Mouse (Mus musculus) CH12.LX (cell line): ENCODE results near the gene Olfr309. TPM values are rescaled to one million over a fixed set of nuclear protein-coding genes. Genes with fewer than 3 reads are reported as not detected.

Source experiments
- DNase-seq: peaks from one replicate; pipeline ENCODE4 v3.0.0-alpha.2; 2013; ENCODE audit errors: extremely low read depth
- H3K27ac ChIP-seq: 2 replicates; pipeline ENCODE4 v1.5.1; 2012; ENCODE audit warnings: low read depth, mild to moderate bottlenecking, control low read depth, moderate library complexity; ENCODE audit not compliant: insufficient read depth
- H3K27me3 ChIP-seq: replicated peaks from 2 replicates; pipeline ENCODE3; 2012; ENCODE audit warnings: inconsistent platforms
- H3K36me3 ChIP-seq, 2 experiments: replicated peaks in 1 of 2; 2 replicates each; pipeline versions ENCODE3 to v1.6.1; 2012; ENCODE audit warnings: inconsistent platforms in 1 of 2, low read length in 1 of 2, mild to moderate bottlenecking in 1 of 2, mixed read lengths in 1 of 2, moderate library complexity in 1 of 2; ENCODE audit not compliant: control insufficient read depth in 1 of 2, insufficient read depth in 1 of 2
- H3K4me1 ChIP-seq, 2 experiments: 2 replicates each; pipeline ENCODE4 v1.6.1; 2012; ENCODE audit warnings: inconsistent platforms in 1 of 2, moderate library complexity in 1 of 2; ENCODE audit not compliant: insufficient read depth in 2 of 2, control insufficient read depth in 1 of 2
- H3K4me2 ChIP-seq: 2 replicates; pipeline ENCODE4 v1.6.1; 2012; ENCODE audit warnings: low read depth, mild to moderate bottlenecking, control low read depth; ENCODE audit not compliant: poor library complexity, insufficient read depth, severe bottlenecking
- H3K4me3 ChIP-seq, 3 experiments: fragments of 150-350 bp in 1 of 3; sonication (generic) in 1 of 3; replicated peaks in 1 of 3; 2 replicates each; pipeline versions ENCODE3 to v1.5.1; 2011 to 2012; ENCODE audit warnings: low read depth in 2 of 3, low read length in 2 of 3, mild to moderate bottlenecking in 2 of 3, moderate library complexity in 2 of 3, control low read depth in 1 of 3, improper control_type of control experiment in 1 of 3, inconsistent platforms in 1 of 3, mixed read lengths in 1 of 3; ENCODE audit not compliant: poor library complexity in 1 of 3
- H3K79me2 ChIP-seq: replicated peaks from 2 replicates; pipeline ENCODE4 v1.6.1; 2012; ENCODE audit warnings: mild to moderate bottlenecking, moderate library complexity; ENCODE audit not compliant: control insufficient read depth, poor library complexity, insufficient read depth, severe bottlenecking; ENCODE audit errors: extremely low read depth
- H3K9ac ChIP-seq: 2 replicates; pipeline ENCODE4 v1.6.1; 2012; ENCODE audit warnings: low read depth, mild to moderate bottlenecking, control low read depth, moderate library complexity; ENCODE audit not compliant: insufficient read depth
- H3K9me3 ChIP-seq: replicated peaks from 2 replicates; pipeline ENCODE3; 2012; ENCODE audit warnings: low read length, inconsistent platforms, mixed read lengths
- BHLHE40 ChIP-seq: IDR thresholded peaks from 2 replicates; pipeline ENCODE4 v1.6.1; 2011; ENCODE audit warnings: mild to moderate bottlenecking, low read depth, low read length, improper control_type of control experiment
- CHD1 ChIP-seq: IDR thresholded peaks from 2 replicates; pipeline ENCODE4 v1.6.1; 2012; ENCODE audit warnings: low read depth, low read length, improper control_type of control experiment, inconsistent platforms
- CHD2 ChIP-seq: IDR thresholded peaks from 2 replicates; pipeline ENCODE4 v1.6.1; 2011; ENCODE audit warnings: low read length, improper control_type of control experiment
- CTCF ChIP-seq, 2 experiments: IDR thresholded peaks in 1 of 2; conservative IDR thresholded peaks in 1 of 2; 2 replicates each; pipeline ENCODE4 v1.5.1; 2011 to 2012; ENCODE audit warnings: low read depth in 2 of 2, low read length in 2 of 2, improper control_type of control experiment in 1 of 2, inconsistent platforms in 1 of 2, mild to moderate bottlenecking in 1 of 2, moderate library complexity in 1 of 2
- E2F4 ChIP-seq: IDR thresholded peaks from 2 replicates; pipeline ENCODE4 v1.6.1; 2011; ENCODE audit warnings: low read depth, low read length, improper control_type of control experiment; ENCODE audit not compliant: insufficient replicate concordance
- ELF1 ChIP-seq: IDR thresholded peaks from 2 replicates; pipeline ENCODE4 v1.6.1; 2014; ENCODE audit warnings: low read depth, mild to moderate bottlenecking, inconsistent platforms, low read length, improper control_type of control experiment
- EP300 ChIP-seq: IDR thresholded peaks from 2 replicates; pipeline ENCODE4 v1.6.1; 2011; ENCODE audit warnings: low read length, improper control_type of control experiment
- GABPA ChIP-seq: IDR thresholded peaks from 2 replicates; pipeline ENCODE4 v1.6.1; 2012; ENCODE audit warnings: low read depth, low read length, improper control_type of control experiment, inconsistent platforms; ENCODE audit not compliant: insufficient replicate concordance
- HCFC1 ChIP-seq: IDR thresholded peaks from 2 replicates; pipeline ENCODE4 v1.6.1; 2012; ENCODE audit warnings: low read depth, mild to moderate bottlenecking, inconsistent platforms, low read length, improper control_type of control experiment
- JUN ChIP-seq: IDR thresholded peaks from 2 replicates; pipeline ENCODE4 v1.6.1; 2011; ENCODE audit warnings: low read depth, mild to moderate bottlenecking, low read length, improper control_type of control experiment, moderate library complexity; ENCODE audit not compliant: insufficient read depth
- MAFK ChIP-seq: IDR thresholded peaks from 2 replicates; pipeline ENCODE4 v1.6.1; 2011; ENCODE audit warnings: low read length, improper control_type of control experiment; ENCODE audit not compliant: insufficient replicate concordance
- MAX ChIP-seq: IDR thresholded peaks from 2 replicates; pipeline ENCODE4 v1.6.1; 2011; ENCODE audit warnings: low read length, improper control_type of control experiment
- MAZ ChIP-seq: IDR thresholded peaks from 2 replicates; pipeline ENCODE4 v1.6.1; 2012; ENCODE audit warnings: low read depth, mild to moderate bottlenecking, inconsistent platforms, low read length, improper control_type of control experiment, moderate library complexity
- MYC ChIP-seq: IDR thresholded peaks from 2 replicates; pipeline ENCODE4 v1.6.1; 2011; ENCODE audit warnings: low read depth, mild to moderate bottlenecking, improper control_type of control experiment, low read length
- NRF1 ChIP-seq: IDR thresholded peaks from 2 replicates; pipeline ENCODE4 v1.6.1; 2014; ENCODE audit warnings: low read depth, mild to moderate bottlenecking, inconsistent platforms, low read length, improper control_type of control experiment, moderate library complexity
- PAX5 ChIP-seq: IDR thresholded peaks from 2 replicates; pipeline ENCODE4 v1.6.1; 2012; ENCODE audit warnings: low read length, inconsistent platforms, mixed read lengths
- POLR2A ChIP-seq: IDR thresholded peaks from 2 replicates; pipeline ENCODE4 v1.6.1; 2011; ENCODE audit warnings: low read depth, mild to moderate bottlenecking, improper control_type of control experiment, low read length
- POLR2AphosphoS2 ChIP-seq: IDR thresholded peaks from 2 replicates; pipeline ENCODE4 v1.6.1; 2011; ENCODE audit warnings: low read depth, low read length, improper control_type of control experiment
- RAD21 ChIP-seq: IDR thresholded peaks from 2 replicates; pipeline ENCODE4 v1.6.1; 2011; ENCODE audit warnings: low read depth, mild to moderate bottlenecking, low read length, improper control_type of control experiment, moderate library complexity
- RCOR1 ChIP-seq: conservative IDR thresholded peaks from 2 replicates; pipeline ENCODE4 v1.6.1; 2012; ENCODE audit warnings: low read depth, mild to moderate bottlenecking, inconsistent platforms, low read length, improper control_type of control experiment
- SIN3A ChIP-seq: IDR thresholded peaks from 2 replicates; pipeline ENCODE4 v1.6.1; 2012; ENCODE audit warnings: low read length, improper control_type of control experiment, inconsistent platforms
- SMC3 ChIP-seq: IDR thresholded peaks from 2 replicates; pipeline ENCODE4 v1.6.1; 2011; ENCODE audit warnings: low read depth, low read length, improper control_type of control experiment
- TBP ChIP-seq: conservative IDR thresholded peaks from 2 replicates; pipeline ENCODE4 v1.6.1; 2011; ENCODE audit warnings: low read depth, low read length, improper control_type of control experiment
- TCF12 ChIP-seq: IDR thresholded peaks from 2 replicates; pipeline ENCODE4 v1.6.1; 2014; ENCODE audit warnings: low read depth, mild to moderate bottlenecking, inconsistent platforms, low read length, improper control_type of control experiment
- UBTF ChIP-seq: IDR thresholded peaks from 2 replicates; pipeline ENCODE4 v1.6.1; 2012; ENCODE audit warnings: low read depth, mild to moderate bottlenecking, inconsistent platforms, low read length, improper control_type of control experiment, moderate library complexity
- ZKSCAN1 ChIP-seq: IDR thresholded peaks from 2 replicates; pipeline ENCODE4 v1.6.1; 2012; ENCODE audit warnings: low read depth, inconsistent platforms, low read length, improper control_type of control experiment, borderline replicate concordance
- ZNF384 ChIP-seq: IDR thresholded peaks from 2 replicates; pipeline ENCODE4 v1.6.1; 2012; ENCODE audit warnings: low read depth, low read length, improper control_type of control experiment, inconsistent platforms
- dilution Hi-C: fragments of 300-500 bp; cut with MboI; formaldehyde crosslinking; loops from 2 replicates; pipeline ENCODE4 v1.14.3; 2020; ENCODE audit warnings: low sequenced_read_pairs; ENCODE audit not compliant: extremely low pct_unique_long_range_greater_than_20kb, extremely low pct_ligation_motif_present
- in situ Hi-C: fragments of 300-500 bp; cut with MboI; formaldehyde crosslinking; loops from 3 replicates; pipeline ENCODE4 v1.14.3; 2019; ENCODE audit warnings: low sequenced_read_pairs, low pct_ligation_motif_present, low pct_unique_long_range_greater_than_20kb, mixed read lengths
- polyA plus RNA-seq: library from polyadenylated mRNA; unstranded; fragments of >175 nt; gene quantifications from 2 replicates; pipeline ENCODE4 v1.2.1, GENCODE M21; 2012; ENCODE audit warnings: low read depth; ENCODE audit not compliant: insufficient read length
- total RNA-seq, 2 experiments: library from RNA; depleted of rRNA; stranded (reverse); fragments of 300-350 nt in 1 of 2; fragments of >200 nt in 1 of 2; gene quantifications; 2 replicates each; pipeline ENCODE4 v1.2.3; 2012 to 2014

Olfr309 gene
- total and polyA plus RNA-seq, 3 experiments: not detected

- Histone ChIP-seq H3K4me2 (no peak overlapping the region), H3K79me2 (no peaks in the 10 kb centered on the region), H3K9ac (no peak overlapping the region), H3K4me1 (no peaks in the 10 kb centered on the region), H3K27me3 (no peaks in the 10 kb centered on the region), H3K4me3 (no peak overlapping the region), H3K27ac (no peak overlapping the region), H3K9me3 (peaks cover 11% of the 10 kb centered on the region), H3K36me3 (no peaks in the 10 kb centered on the region)
- TF ChIP-seq E2F4 (no peak), ELF1 (no peak), GABPA (no peak), BHLHE40 (no peak), POLR2AphosphoS2 (no peak), RCOR1 (no peak), SMC3 (no peak), TBP (no peak), POLR2A (no peak), CHD2 (no peak), TCF12 (no peak), SIN3A (no peak), EP300 (no peak), MYC (no peak), MAZ (no peak), ZNF384 (no peak), UBTF (no peak)
- dilution Hi-C loops: no loop called here
- DNase-seq: no peak
- in situ Hi-C loops: no loop called here
Measured at GRCm38 (mm10) chr7:86342881-86343565, 29.5 kb upstream of the Olfr309 start.

DNA sequence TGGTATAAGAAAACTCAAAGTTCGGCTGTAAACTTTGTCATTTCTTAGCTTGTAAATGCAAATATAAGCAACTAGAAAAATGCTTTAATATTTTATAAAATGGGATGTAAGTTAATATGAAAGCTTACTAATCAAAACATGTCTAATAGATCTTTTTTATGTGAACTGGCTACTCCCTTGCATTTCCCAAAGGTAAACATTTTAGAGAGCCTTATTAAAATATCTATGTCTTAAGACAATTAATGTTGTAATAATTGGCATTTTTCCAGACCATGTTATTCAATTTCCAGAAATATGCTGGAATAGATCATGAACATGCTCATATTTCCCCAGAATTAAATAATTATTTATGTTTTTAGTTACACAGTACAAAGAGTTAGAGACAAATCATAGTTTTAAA, 24.0 kb upstream of the Olfr309 start, which contains the start of gene Olfr307:
Gene Olfr307 (minus strand): TSS at position 101 of the 400 bp plus-strand sequence.
- H3K27me3 ChIP-seq: no peaks in the 10 kb centered on the region
- dilution Hi-C loops (no loop called here), in situ Hi-C loops (no loop called here)
- peaks cover 17% of the 10 kb centered on the region for H3K9me3 ChIP-seq
- H3K9ac ChIP-seq: no peak within 1 kb of the TSS
- no peaks in the 10 kb centered on the region for H3K79me2 ChIP-seq
- TF ChIP-seq JUN (no peak), GABPA (no peak), ZKSCAN1 (no peak), HCFC1 (no peak), BHLHE40 (no peak), RAD21 (no peak), CHD1 (no peak), SIN3A (no peak), UBTF (no peak), PAX5 (no peak), TBP (no peak), MAX (no peak), MAFK (no peak), CTCF (conservative IDR thresholded peaks at IDR 0.05 in 1 of 2, IDR thresholded peaks at IDR 0.05 in 1 of 2; ENCODE audit: low read depth in 2 of 2, low read length in 2 of 2) (no peak), NRF1 (no peak)
- H3K4me1 ChIP-seq: no peaks in the 10 kb centered on the region
- H3K4me3 ChIP-seq: no peak within 1 kb of the TSS
- DNase-seq: no peak
- H3K4me2 ChIP-seq: no peak within 1 kb of the TSS
- H3K27ac ChIP-seq: no peak within 1 kb of the TSS
- H3K36me3 ChIP-seq: no peaks in the 10 kb centered on the region
